Mouse (Mus musculus): ENCODE results near the gene Ly6g6e. TPM values are rescaled to one million over a fixed set of nuclear protein-coding genes. Genes with fewer than 3 reads are reported as not detected.
"Not testable (repeated sequence)": the region's sequence is repeated elsewhere in the genome, so short reads cannot be mapped to it uniquely, and the experiment has no call there.

Ly6g6e gene
- total RNA-seq (2021): 1 to 10 TPM; 3.6 to 5.4 TPM

DNA sequence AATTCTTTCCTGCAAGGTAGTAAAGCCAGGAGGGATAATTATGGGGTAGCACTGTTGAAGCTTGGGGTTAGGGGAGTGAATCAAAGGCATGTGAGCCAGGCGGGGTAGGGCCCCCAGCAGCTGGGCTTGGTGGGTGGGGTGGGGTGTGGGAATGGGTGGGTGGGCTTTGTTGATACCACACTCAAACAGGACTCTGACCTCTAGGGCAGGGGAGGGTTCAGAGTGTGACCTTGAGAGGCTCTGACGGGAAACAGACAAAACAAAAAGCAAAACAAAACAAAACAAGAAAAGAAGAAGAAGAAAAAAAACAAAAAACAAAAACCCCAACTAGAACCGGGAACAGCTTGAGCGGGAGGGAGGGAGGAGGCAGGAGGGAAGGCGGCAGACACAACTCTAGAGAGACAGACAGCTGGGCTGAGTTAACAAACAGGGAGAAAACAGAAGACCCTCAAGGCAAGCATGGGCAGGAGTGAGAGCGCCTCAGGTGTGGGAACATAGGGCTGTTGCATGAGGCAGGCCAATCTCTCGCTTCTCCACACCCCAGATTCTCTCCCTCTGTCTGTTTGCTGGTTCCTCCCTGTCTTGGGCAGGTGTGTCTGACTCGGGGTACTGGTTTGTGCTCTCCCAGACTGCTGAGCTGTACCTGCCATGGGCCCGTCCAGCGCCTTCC is at the start of gene Ly6g6e:
TSS of gene Ly6g6e (plus strand) at position 396 of the 670 bp plus-strand sequence.
- DNase-seq: no peak

DNA sequence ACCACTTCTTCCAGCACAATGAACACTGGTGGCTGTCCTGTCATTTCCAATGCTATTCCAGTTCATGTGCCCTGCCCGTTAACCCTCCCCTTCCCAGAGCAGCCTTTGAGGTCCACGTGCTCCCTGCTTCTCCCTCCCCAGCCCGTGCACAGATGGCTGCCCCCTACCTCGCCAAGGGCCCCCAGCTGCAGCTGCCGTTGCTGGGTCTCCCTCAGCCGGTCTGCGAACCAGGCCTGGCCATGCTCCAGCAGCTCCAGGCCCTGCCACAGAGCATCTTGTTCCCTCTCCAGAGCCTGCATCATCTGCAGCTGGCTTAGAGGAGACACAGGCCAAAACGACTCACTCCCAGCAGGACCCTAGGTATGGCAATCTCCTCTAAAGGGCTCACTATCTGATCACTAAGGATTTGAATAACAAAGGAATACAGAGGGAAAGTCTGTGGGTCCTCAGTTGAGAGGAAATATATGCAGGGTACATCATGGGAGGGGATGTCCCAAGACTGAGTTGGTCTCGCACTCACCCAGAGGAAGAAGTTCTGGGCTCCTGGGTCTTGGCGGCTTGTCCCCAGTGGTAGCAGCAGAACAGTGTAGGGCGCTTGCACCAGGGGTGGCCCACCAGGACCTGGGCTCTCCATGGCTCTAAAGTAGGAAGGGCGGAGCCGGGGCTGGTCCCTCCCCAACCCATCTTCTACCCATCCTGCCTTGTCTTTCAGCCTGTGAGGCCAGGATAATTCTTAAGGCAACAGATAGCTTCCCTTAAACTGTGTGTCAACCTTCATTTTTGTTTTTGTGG is 49.2 kb upstream of the Ly6g6e start, which contains the start of gene Sapcd1:
TSS of gene Sapcd1 (minus strand) at position 740 of the 792 bp plus-strand sequence.
- peak; percentile 37 to 70 for DNase-seq

DNA sequence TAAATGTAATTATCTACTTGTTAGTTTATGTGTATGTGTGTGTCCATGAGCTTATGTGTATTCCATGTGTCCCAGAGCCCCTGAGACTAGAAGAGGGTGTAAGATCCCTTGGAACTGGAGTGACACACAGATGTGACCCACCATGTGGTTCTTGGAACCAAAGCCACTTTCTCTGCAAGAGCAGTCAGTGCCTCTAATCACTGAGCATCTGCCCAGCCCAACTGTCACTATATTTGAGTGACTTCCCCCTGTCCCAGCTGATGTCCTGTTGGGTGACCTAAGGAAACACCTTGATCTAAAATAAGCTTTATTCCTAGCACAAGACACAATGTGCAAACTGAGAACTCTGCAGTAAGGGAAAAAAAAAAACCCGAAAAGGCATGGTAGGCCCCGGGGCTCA is 48.4 kb upstream of the Ly6g6e start:
- no peak for DNase-seq

DNA sequence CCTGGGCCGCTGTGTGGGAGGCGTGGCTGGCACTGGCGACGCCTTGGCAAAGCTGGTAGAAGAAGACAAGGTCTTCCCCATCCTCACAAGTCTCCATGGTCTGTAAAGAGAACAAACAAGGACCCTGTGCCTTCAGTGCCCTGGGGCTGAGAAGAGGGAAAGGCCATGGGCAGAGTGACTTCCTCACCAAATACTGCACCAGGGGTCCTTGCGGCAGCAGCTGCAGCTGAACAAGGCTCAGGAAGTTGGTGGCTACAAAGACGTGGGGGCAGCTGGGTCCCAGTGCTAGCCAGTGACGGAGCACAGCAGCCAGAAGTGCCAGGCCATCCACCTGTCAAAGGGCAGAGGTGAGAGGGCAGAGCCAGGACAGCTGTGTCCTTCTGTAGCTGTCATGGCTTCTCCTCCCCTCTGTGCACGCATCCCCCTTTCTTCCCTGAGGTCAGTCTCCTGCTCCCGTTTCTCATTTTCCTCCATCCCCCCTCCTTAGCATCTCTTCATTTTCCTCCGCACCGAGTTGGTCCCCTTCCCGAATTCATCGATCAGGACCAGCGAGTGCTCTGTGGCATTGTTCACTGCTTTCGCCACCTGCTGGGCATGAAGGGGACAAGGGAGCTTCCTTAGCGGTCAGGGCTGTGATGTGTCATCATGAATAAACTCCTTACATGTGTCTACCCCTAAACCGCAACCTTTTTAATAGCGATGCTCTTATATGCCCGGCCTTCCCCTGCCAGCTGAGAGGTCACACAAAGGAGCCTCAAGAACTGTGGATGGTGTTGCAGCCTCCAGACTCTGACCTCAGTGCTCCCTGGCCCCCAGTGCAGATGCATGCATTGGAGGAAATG is 46.8 kb upstream of the Ly6g6e start:
- no peak for DNase-seq

GRCm38 (mm10) chr17:35031272-35031671 is 45.4 kb upstream of the Ly6g6e start:
- no peak for DNase-seq

GRCm38 (mm10) chr17:35031880-35032279 is 44.8 kb upstream of the Ly6g6e start:
- no peak for DNase-seq

DNA sequence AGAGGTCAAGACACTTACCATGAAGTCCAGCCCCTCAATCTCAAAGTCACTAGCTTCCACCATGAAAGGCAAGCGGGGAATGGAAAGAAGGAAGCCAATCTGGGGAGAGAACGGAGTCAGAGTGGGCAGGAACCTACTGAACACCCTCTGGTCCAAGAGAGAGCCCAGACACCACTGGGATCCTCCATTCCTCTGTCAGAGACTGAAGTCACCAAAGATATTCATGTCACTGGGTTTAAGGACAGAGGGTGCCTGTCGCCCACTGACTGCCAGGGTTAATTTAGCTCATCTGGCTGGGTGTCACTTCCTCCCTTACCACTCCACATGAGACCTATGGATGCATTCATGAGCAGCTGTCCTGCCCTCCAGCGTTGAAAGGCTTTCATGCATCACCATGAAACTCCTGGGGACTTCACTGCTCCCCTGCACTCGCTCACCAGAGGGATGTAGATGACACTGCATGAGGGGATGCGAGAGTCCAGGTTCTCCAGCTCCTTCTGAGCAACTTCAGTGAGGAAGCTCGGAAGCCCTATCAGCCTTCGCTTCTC is 44.3 kb upstream of the Ly6g6e start:
- DNase-seq: no peak

- DNase-seq: not testable (repeated sequence)
Observed at GRCm38 (mm10) chr17:35033703-35034102, 43.0 kb upstream of the Ly6g6e start.

DNA sequence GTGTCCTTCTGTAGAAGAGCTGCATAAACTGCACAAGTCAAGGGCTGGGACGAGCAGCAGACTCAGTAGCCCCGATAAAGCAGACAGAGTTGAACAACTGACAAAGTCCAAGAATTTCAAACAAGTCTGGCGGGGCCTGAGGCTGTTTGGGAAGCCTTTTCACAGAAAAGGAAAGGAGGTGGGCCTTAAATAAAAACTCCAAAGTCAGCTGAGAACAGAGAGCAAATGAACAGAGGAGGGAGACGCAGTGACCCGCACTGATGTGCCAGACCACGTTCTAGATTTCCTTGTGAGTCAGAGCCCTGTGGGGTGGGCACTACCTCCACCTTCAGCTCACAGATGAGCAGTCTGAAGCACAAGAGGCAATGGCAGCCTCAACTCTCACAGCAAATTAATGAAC is 41.8 kb upstream of the Ly6g6e start:
- DNase-seq: no peak

GRCm38 (mm10) chr17:35039121-35039873 is 37.4 kb upstream of the Ly6g6e start:
- DNase-seq: peak in 1 of 2 experiments; percentile 41

GRCm38 (mm10) chr17:35043794-35044193 is 32.9 kb upstream of the Ly6g6e start:
- DNase-seq: no peak

DNA sequence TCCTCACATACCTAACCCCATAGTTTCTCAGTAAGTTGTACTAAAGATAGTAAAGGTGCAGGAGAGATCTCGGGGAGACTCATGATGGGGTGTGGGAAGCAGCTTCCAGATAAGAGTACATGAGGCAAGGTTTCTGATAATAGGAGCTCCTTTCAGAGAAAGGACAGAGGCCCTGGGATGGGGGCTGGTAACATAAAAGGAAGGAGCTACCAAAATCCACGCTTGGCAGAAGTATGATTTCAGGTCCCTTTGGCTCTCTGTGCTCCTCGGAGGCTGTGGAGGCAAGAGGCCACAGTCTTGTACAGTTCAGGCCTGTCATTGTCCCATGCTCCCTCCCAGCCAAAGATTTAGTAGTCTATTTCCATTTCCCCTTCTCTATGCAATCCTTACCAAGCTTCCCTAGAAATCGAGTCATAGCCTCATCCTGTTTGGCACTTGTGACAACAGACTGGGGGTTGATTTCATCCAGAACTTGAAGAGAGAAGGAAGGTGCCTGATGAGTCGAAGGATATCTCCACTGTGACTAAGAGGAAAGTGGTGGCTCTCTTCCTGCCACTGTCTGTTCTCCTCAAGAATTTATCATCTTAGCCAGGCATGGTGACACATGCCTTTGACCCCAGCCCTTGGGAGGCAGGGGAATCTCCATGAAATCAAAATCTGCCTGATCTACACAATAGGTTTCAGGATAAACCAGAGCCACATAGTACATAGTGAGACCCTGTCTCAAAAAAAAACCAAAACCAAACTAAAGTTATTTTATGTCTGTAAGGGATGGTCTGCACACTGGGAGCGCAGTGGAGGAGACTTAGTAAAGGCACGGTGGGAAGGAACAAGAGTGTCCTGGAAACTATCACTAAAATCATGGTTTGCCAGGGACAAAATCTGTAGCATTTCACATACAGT is 31.5 kb upstream of the Ly6g6e start:
- DNase-seq: no peak

- no peak for DNase-seq
Observed at GRCm38 (mm10) chr17:35045807-35046680, 30.7 kb upstream of the Ly6g6e start.

DNA sequence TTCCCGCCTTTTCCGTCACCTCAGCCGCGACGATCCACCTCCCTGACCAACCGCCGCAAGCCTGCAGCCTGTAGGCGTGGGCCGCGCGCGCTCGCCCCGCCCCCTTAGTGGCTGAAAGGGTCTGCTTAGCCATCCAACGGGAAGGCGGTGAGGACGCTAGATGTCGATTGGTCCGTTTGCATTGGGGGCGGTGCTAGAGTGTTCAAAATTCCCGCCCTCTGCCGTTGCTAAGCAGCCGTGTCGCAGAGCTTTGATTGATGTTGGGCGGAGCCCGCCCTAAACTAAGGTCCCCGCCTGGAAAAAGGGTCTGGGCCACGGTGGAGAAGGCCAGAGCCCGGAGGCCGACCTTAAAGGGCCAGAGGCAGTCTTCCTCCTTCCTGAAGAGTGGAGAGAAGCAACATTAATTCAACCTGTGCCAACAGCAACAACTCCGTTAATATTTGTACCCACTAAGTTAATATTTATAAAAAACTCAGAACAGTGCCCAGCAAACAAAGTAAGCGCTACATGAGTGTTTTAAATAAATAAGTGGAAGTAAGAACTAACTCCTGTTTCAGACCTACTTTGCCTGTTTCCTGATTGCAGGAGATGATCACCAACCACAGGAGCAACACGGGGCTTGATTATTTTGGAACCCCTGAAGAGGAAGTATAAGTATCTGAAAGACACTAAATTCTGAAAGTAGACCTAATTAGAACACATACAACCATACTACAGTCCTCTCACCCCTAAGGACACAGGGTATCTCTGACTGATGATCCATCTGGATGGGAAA is 29.8 kb upstream of the Ly6g6e start, which contains the start of gene Msh5:
TSS of gene Msh5 (minus strand) at position 65 of the 775 bp plus-strand sequence.
- DNase-seq: peak; percentile 87 to 92

DNA sequence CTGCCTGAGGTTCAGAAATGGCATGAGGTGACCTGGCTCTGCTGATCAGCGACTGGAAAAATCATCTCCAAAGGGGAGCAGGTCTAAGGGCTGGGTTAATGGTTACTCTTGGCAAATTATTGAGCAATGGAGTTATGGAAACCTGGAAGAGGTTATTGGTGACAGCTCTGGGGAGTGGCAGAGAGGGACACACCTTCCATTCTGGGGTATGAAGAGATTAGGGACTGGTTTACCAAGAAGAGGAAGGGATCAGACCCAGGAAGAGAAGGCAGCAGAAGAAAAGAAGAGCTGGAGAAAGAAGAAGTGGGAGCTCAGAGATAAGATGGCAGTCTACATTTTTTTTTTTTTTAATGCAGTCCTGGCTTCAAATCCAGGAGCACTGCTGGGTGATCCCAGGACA is 29.0 kb upstream of the Ly6g6e start:
- DNase-seq: no peak

GRCm38 (mm10) chr17:35048149-35048931 is 28.4 kb upstream of the Ly6g6e start:
- DNase-seq: no peak

GRCm38 (mm10) chr17:35048932-35049440 is 27.7 kb upstream of the Ly6g6e start:
- no peak for DNase-seq

- no peak for DNase-seq
Observed at GRCm38 (mm10) chr17:35049561-35050016, 27.1 kb upstream of the Ly6g6e start, which contains the start of gene Clic1. TSS of gene Clic1 (plus strand) at chr17:35049966.
